Mouse (Mus musculus): ENCODE results near the gene Meiob.

DNA sequence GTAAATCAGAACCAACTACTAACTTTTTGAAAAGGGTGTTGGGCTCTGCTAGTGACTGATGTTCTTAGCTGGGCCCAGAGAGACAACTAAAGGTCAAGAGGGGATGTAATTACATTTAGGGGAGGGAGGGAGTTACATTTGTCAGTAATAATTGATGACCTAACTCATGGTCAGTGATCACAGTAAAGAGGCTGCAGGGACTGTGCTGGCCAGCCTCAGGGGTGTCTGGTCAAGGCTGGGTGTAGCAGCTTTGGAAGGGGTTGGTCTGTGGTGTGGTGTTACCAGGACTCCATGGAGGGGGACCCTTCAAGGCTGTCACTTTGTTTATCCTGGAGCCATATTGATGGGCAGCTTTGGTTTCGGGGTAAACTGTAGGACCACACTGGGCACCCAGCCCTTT is 46.7 kb upstream of the Meiob start:
- TF ChIP-seq ZC3H11A (IDR thresholded peaks at IDR 0.05; ENCODE audit: borderline replicate concordance, low read depth, low read length), result no peak
- TF ChIP-seq HCFC1 (IDR thresholded peaks at IDR 0.05; ENCODE audit: borderline replicate concordance, insufficient read depth, low read length), result no peak
- TF ChIP-seq CHD2 (IDR thresholded peaks at IDR 0.05; ENCODE audit: low read depth, low read length), result no peak
